Mouse (Mus musculus) limb, embryonic 12.5 days (tissue): ENCODE results near the gene Ctdsp1. TPM values are rescaled to one million over a fixed set of nuclear protein-coding genes. Genes with fewer than 3 reads are reported as not detected.

Experiments
- ATAC-seq: fragments of 200-750 bp; cut with Nextera tagmentation; 2 replicates; pipeline ENCODE4 v1.8.0; 2017; ENCODE audit warnings: low read depth, moderate TSS enrichment; ENCODE audit not compliant: insufficient number of reproducible peaks, insufficient read depth, low FRiP score, low TSS enrichment
- H3K27ac ChIP-seq: fragments of 300-500 bp; sonication (generic); 2 replicates; pipeline ENCODE4 v1.5.1; 2016; ENCODE audit warnings: mild to moderate bottlenecking, moderate library complexity
- H3K27me3 ChIP-seq: fragments of 300-500 bp; sonication (generic); 2 replicates; pipeline ENCODE4 v1.6.1; 2016; ENCODE audit warnings: mild to moderate bottlenecking, moderate library complexity
- H3K36me3 ChIP-seq: fragments of 300-500 bp; sonication (generic); 2 replicates; pipeline ENCODE4 v1.6.1; 2016; ENCODE audit warnings: mild to moderate bottlenecking, moderate library complexity
- H3K4me1 ChIP-seq: fragments of 300-500 bp; sonication (generic); replicated peaks from 2 replicates; pipeline ENCODE4 v1.6.1; 2016
- H3K4me2 ChIP-seq: fragments of 300-500 bp; sonication (generic); 2 replicates; pipeline ENCODE4 v1.6.1; 2016; ENCODE audit warnings: mild to moderate bottlenecking, moderate library complexity
- H3K4me3 ChIP-seq: fragments of 300-500 bp; sonication (generic); replicated peaks from 2 replicates; pipeline ENCODE4 v1.5.1; 2016; ENCODE audit warnings: mild to moderate bottlenecking
- H3K9ac ChIP-seq: fragments of 300-500 bp; sonication (generic); replicated peaks from 2 replicates; pipeline ENCODE4 v1.6.1; 2016; ENCODE audit warnings: mild to moderate bottlenecking, moderate library complexity
- H3K9me3 ChIP-seq: fragments of 300-500 bp; sonication (generic); 2 replicates; pipeline ENCODE4 v1.6.1; 2016; ENCODE audit warnings: mild to moderate bottlenecking, moderate library complexity
- WGBS: fragments of 180-500 bp; shearing (Covaris S2); methylation state at CpG from one replicate; pipeline ENCODE4 v1.1.7; 2016; 5-methylcytosine and 5-hydroxymethylcytosine counted together
- polyA plus RNA-seq: library from polyadenylated mRNA; unstranded; fragments of >200 nt; fragmentation: Nextera tagmentation; extraction: Ambion mirVana; gene quantifications from 2 replicates; pipeline ENCODE4 v1.2.1, GENCODE M21; 2016

The Ctdsp1 gene
- polyA plus RNA-seq, 1 experiment from 2014 or later: 75.3 TPM

DNA sequence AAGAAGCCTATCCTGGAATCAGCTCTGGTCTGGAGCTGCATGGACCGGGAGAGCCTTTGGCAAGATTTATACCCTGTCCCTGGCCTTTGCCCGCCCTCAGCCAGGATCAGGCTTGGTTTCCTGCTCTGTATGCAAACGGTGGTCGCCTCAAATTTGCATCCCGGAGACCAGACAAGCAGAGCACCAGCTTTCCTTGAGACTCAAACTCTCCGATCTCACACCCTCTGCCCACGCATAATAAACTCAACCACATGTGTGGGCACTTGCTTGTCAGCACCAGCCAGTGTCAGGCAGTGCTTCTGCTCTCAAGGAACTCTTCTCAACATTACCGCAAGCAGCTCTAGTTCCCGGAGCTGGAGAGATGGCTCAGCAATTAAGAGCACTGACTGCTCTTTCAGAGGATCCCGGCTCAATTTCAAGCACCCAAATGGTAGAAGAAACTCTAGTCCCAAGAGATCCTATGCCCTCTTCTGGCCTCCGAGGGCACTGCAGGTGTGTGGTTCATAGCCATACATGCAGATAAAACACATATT is 6.7 kb downstream of the Ctdsp1 start:
- Histone ChIP-seq H3K4me1 (peaks cover 18% of the 10 kb centered on the region), H3K27me3 (no peaks in the 10 kb centered on the region), H3K9ac (peak overlapping the region; percentile 61), H3K4me3 (peak overlapping the region; percentile 42), H3K36me3 (peaks cover 29% of the 10 kb centered on the region), H3K4me2 (peak overlapping the region; percentile 82), H3K9me3 (no peaks in the 10 kb centered on the region), H3K27ac (peak overlapping the region; percentile 89)
- WGBS: 3% methylated on average over 11 of the region's 11 CpGs
- 0 out of 2 replicates have a peak, but pooled peaks have one; percentile 13 for ATAC-seq

DNA sequence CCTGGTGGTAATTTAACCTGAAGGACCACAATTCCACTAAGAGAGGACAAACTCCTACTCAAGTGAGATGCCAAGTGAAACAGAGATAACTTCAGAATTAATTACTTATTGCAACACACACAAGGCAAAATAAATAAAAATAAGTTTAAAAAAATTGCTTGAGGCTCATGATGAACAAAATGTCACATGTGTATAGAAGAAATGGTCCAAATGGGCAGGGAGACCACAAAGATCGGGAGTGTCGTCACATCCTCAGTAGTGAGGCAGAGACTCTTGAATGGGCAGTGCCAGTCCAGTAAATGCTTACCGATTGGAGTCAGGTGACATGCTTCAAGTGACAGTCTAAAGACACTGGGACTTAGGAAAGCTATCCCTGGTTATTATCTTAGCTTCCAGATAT is 9.2 kb downstream of the Ctdsp1 start:
- Histone ChIP-seq H3K36me3 (peaks cover 3% of the 10 kb centered on the region; the same call in 1 of the 2 replicates), H3K4me3 (no peak overlapping the region), H3K4me2 (no peak overlapping the region), H3K27me3 (no peaks in the 10 kb centered on the region), H3K27ac (no peak overlapping the region), H3K9me3 (no peaks in the 10 kb centered on the region), H3K9ac (no peak overlapping the region), H3K4me1 (peaks cover 10% of the 10 kb centered on the region; the same call in 1 of the 2 replicates)
- no peak for ATAC-seq
- WGBS: 81% methylated on average over 3 of the region's 3 CpGs

DNA sequence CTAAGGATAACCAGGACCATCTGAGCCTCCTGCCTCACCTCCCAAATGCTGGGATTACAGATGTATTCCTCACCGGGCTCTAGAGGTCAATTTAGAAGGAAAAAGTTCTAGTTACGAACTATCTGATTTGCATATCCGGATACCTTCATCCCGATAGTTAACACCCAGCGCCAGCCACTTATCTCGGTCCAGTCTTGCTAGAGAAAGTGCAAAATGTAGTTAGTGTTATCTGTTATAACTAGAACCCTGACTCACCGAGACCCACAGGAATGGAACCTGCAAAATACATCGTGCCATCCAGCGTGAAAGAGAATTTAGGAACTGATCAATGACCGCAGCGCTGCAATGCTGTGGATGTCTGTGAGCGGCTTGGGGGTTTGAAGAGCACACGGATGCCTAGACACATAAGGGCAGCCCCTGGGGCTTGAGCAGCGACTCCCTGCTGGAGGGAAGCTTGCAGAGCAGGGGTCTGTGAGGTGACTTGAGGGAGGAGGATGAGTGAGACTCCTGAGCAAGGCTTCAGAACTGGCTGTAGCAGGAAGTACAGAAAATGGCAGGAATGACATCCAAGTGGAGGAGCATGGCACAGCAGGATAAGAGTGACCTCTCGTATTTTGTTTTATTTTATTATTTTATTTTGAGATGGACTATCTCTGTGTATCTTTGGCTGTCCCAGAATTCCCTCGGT is 9.8 kb downstream of the Ctdsp1 start:
- ATAC-seq: no peak
- H3K4me1 ChIP-seq: peaks cover 10% of the 10 kb centered on the region; the same call in 1 of the 2 replicates
- no peaks in the 10 kb centered on the region for H3K9me3 ChIP-seq
- no peaks in the 10 kb centered on the region for H3K27me3 ChIP-seq
- H3K27ac ChIP-seq: no peak overlapping the region
- no peak overlapping the region for H3K4me2 ChIP-seq
- WGBS: 53% methylated on average over 16 of the region's 16 CpGs
- no peaks in the 10 kb centered on the region for H3K36me3 ChIP-seq
- H3K9ac ChIP-seq: no peak overlapping the region
- H3K4me3 ChIP-seq: no peak overlapping the region

DNA sequence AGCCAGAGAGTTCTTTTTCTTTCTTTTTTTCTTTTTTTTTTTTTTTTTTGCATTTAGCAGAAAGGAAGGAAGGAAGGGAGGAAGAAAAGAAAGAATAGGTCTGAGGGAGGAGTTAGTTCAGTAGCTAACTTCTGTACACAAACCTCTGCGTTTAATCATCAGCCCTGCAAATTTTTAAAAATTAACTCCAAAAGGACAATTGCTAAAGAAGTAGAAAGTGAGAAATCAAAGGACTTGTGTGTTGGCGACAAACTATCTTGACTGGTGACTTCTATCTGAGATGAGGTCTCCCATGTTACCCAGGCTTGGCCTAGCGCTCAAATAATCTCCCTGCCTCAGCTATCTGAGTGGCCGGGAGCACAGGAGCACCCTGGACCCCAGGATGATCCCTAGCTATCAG is 12.9 kb downstream of the Ctdsp1 start:
- no peak overlapping the region for H3K4me2 ChIP-seq
- H3K27me3 ChIP-seq: 0 out of 2 replicates have a peak, but pooled peaks cover 3% of the 10 kb centered on the region
- no peak overlapping the region for H3K9ac ChIP-seq
- no peak for ATAC-seq
- H3K9me3 ChIP-seq: no peaks in the 10 kb centered on the region
- no peak overlapping the region for H3K27ac ChIP-seq
- WGBS: 87% methylated on average over 4 of the region's 4 CpGs
- peaks cover 10% of the 10 kb centered on the region for H3K4me1 ChIP-seq
- no peaks in the 10 kb centered on the region for H3K36me3 ChIP-seq
- H3K4me3 ChIP-seq: no peak overlapping the region

DNA sequence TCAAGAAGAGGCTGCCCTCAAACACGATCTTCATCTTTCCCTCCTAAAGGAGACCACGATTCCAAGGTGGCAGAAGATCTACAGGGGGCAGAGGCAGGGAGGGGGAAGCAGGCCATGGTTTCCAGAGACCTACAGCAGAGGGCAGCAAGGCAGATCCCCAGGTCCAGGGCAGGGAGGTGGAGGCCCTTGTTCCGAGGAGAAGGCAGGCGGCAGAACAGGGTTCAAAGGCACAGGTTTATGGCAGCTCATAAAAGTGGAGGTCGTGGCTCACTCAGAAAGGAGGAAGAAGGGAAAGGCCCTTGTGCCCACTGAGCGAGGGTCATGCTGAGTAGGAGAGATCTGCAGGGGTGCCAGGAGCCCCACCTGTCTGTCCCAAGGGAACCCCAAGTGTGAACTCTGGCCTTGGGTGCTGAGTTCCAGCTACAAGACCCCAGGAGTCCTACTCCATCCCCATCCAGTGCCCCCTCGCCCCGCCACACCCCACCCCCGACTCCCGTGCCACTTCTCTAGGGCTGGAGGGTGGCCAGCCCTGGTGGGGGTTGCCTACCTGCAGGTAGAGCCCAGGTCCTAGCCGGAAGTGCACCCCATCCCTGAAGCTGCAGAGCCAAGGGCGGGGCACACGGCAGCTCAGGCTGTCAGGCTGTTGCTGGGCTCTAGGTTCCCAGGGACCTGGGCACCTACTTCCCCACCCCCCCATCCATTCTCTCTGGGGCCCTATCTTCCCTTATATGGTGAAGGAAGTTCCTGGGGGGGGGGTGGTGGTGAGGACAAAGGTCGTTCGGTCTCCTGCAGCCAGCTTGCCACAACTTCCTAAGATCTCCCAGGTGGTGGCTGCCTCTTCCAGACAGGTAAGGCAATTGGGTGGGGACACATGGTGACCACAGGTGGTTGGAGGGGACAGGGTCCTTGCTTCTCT is 17.5 kb downstream of the Ctdsp1 start, which contains the start of gene Vil1:
TSS of gene Vil1 (plus strand) at position 788 of the 916 bp plus-strand sequence.
- H3K27ac ChIP-seq: no peak within 1 kb of the TSS
- WGBS: 33% methylated on average over 15 of the region's 15 CpGs
- ATAC-seq: 0 out of 2 replicates have a peak, but pooled peaks have one; percentile 29

DNA sequence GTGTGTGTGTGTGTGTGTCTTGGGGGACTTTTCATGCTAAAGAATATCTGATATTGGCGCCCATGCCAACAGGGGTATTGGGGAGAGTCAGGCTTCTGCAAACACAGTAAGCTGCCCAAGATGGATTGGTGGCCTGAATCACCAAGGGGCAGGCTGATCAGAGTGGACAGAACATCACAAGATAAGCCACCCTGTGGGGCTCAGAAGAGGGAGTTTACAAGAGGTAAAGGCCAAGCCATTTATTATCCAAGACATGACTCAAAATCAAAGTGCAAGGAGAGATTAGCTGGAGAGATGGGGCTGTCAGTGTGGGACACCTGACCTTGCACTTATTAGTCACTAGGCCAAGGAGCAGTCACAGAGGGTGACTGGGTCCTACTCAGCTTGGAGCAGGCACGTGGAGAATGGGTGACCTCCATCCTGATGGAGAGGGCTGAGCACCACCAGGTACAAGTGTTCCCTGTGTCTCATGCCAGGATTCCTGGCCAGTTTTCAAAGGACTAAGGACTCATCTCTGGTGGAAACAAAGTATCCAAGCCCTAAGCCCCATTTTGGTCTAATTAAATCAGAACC is 20.5 kb downstream of the Ctdsp1 start:
- WGBS: 46% methylated on average over 2 of the region's 2 CpGs
- peaks cover 11% of the 10 kb centered on the region for H3K4me1 ChIP-seq
- no peak overlapping the region for H3K4me3 ChIP-seq
- H3K27ac ChIP-seq: no peak overlapping the region
- no peak for ATAC-seq
- H3K27me3 ChIP-seq: 0 out of 2 replicates have a peak, but pooled peaks cover 5% of the 10 kb centered on the region
- H3K4me2 ChIP-seq: no peak overlapping the region
- no peaks in the 10 kb centered on the region for H3K36me3 ChIP-seq
- no peaks in the 10 kb centered on the region for H3K9me3 ChIP-seq
- H3K9ac ChIP-seq: no peak overlapping the region

More for the DNA sequence above, 17.5 kb downstream of the Ctdsp1 start, which contains the start of gene Vil1:
- H3K27me3 ChIP-seq: 0 out of 2 replicates have a peak, but pooled peaks cover 5% of the 10 kb centered on the region
- H3K36me3 ChIP-seq: no peaks in the 10 kb centered on the region
- H3K9ac ChIP-seq: no peak within 1 kb of the TSS
- H3K4me3 ChIP-seq: no peak within 1 kb of the TSS
- no peak within 1 kb of the TSS for H3K4me2 ChIP-seq
- peaks cover 11% of the 10 kb centered on the region for H3K4me1 ChIP-seq
- no peaks in the 10 kb centered on the region for H3K9me3 ChIP-seq

DNA sequence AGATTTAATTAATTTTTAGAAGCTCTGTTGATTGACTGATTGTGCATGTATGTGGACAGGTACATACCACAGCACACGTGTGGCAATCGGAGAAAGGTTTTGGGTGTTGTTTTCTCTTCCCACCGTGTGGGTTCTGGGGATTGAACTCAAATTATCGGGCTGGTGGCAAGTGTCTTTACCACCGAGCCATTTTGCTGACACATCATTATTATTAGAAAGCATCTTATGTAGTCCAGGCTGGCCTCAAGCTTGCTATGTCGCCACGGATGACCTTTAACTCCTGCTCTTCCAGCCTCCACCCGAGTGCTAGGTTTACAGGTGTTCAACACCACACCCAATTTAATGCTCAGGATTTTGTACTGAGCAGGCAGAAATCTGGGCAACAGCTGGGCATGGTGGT is 21.4 kb downstream of the Ctdsp1 start:
- H3K4me1 ChIP-seq: peaks cover 11% of the 10 kb centered on the region
- H3K9ac ChIP-seq: no peak overlapping the region
- H3K27me3 ChIP-seq: 0 out of 2 replicates have a peak, but pooled peaks cover 5% of the 10 kb centered on the region
- ATAC-seq: no peak
- 83% methylated on average over 8 of the region's 8 CpGs for WGBS
- no peaks in the 10 kb centered on the region for H3K9me3 ChIP-seq
- H3K36me3 ChIP-seq: no peaks in the 10 kb centered on the region
- H3K27ac ChIP-seq: no peak overlapping the region
- H3K4me3 ChIP-seq: no peak overlapping the region
- H3K4me2 ChIP-seq: no peak overlapping the region

DNA sequence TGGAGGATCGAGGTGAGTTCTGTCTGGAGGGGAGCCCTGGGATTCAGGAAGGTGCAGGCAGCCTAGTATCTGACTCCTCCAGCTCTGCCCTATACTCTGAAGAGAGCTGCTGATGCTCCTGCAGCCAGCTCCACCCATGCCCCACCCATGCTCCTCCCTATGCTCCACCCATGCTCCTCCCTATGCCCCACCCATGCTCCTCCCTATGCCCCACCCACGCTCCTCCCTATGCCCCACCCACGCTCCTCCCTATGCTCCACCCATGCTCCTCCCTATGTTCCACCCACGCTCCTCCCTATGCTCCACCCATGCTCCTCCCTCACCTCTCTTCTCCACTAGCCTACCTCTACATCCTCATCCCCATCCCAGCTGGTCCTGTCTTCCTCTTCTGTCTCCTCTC is 23.8 kb downstream of the Ctdsp1 start:
- no peak overlapping the region for H3K4me3 ChIP-seq
- H3K36me3 ChIP-seq: no peaks in the 10 kb centered on the region
- ATAC-seq: no peak
- H3K27ac ChIP-seq: no peak overlapping the region
- no peaks in the 10 kb centered on the region for H3K4me1 ChIP-seq
- WGBS: 47% methylated on average over 4 of the region's 4 CpGs
- H3K9me3 ChIP-seq: no peaks in the 10 kb centered on the region
- H3K9ac ChIP-seq: no peak overlapping the region
- no peak overlapping the region for H3K4me2 ChIP-seq
- no peaks in the 10 kb centered on the region for H3K27me3 ChIP-seq

DNA sequence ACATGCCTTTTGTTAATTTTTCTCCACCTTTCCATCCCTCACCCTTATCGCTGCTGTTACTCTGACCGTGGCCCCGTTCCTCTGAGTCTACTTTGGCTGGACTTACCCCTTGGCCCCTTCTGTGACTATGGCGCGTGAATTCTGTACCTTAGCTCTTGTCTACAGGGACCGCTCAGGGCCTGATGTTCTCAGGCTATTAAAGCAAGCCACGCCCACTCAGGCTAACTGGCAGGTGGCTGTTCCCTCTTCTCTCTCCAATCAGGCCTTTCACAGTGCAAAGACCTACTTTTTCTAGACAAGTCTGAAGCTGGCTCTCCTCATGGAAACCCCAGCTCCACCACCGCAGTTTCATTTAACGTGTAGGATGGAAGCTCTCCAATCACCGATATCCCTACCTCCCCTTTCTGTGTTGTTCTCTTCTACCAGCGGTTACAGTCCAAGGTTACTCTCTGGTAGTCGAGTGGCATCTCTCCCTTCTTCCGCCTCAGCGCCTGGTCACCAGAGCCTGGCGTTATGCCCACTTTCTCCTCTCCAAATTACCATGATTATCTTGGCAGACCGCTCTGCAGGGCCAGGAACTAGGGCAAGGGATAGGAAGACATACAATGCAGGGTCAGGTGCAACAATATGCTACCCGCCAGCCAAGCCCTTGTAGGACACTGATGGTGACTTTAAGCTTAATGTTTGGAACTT is 27.6 kb downstream of the Ctdsp1 start:
- no peak overlapping the region for H3K27ac ChIP-seq
- ATAC-seq: no peak
- H3K9me3 ChIP-seq: no peaks in the 10 kb centered on the region
- 76% methylated on average over 17 of the region's 17 CpGs for WGBS
- H3K4me3 ChIP-seq: no peak overlapping the region
- H3K4me2 ChIP-seq: no peak overlapping the region
- H3K27me3 ChIP-seq: no peaks in the 10 kb centered on the region
- no peaks in the 10 kb centered on the region for H3K36me3 ChIP-seq
- no peaks in the 10 kb centered on the region for H3K4me1 ChIP-seq
- H3K9ac ChIP-seq: no peak overlapping the region

DNA sequence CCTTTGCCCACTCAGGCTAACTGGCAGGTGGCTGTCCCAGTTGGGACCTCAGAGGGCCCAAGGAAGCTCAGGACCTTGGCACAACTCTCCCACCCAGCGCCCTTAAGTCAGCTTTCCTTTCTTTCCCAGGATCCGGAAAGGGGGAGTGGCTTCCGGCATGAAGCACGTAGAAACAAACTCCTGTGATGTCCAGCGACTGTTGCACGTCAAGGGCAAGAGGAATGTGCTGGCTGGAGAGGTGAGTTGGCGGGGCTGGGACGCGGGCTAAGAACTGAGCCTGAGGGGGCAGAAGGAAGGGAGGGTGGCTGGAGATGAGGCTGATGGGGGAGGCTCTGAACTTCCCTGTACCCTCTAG is 28.1 kb downstream of the Ctdsp1 start:
- Histone ChIP-seq H3K4me2 (no peak overlapping the region), H3K4me1 (no peaks in the 10 kb centered on the region), H3K9ac (no peak overlapping the region), H3K9me3 (no peaks in the 10 kb centered on the region), H3K36me3 (no peaks in the 10 kb centered on the region), H3K4me3 (no peak overlapping the region), H3K27ac (no peak overlapping the region), H3K27me3 (no peaks in the 10 kb centered on the region)
- 68% methylated on average over 9 of the region's 9 CpGs for WGBS
- no peak for ATAC-seq
